ENCODE assay signal across 25 mouse cellular contexts in the genomic region with DNA sequence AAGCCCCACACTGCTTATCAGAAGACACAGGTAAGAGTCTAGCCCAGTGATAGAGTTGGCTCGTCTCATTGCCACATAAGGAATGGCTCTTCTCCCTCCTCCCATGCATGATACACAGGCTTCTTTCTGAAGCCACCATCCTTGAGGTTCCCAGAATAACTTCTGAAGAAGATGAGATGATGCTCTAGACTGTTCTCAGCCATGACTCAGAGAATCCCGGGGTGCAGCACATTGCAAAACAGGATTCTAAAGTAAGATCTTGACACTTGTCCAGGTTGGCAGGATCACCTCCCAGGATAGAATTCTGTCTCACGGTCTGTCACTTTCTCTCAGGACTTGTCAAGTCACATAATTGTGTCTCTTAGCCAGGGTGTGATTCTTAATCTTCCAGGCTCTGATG.
A peak's percentile ranks its signal among the peaks of the same experiment; 100 is the strongest.
DNase-seq lines count a peak whose midpoint lies in the region; ATAC-seq lines count a peak whose summit lies in the region.
"Had no signal": no experiment of that assay in that cellular context is flagged by ENCODE, and none has a peak within 500 bp of the region (broad histone marks: within the 10 kb centered on the region; RNA-seq: fewer than 3 reads in every experiment).

No protein-coding gene starts in this region.

- H3K9ac ChIP-seq in forebrain, embryonic 11.5 days (ENCODE audit: low read length): no peak overlapping the region
- H3K9ac ChIP-seq: forebrain, embryonic 15.5 days; heart, embryonic 12.5 days; hindbrain, embryonic 14.5 days; liver, embryonic 14.5 days had no signal

- no peak overlapping the region for H3K27ac ChIP-seq in forebrain, embryonic 11.5 days (ENCODE audit: low read depth, low read length)
- H3K27ac ChIP-seq: forebrain, embryonic 15.5 days; gastrocnemius, adult 2 months; hindbrain, embryonic 14.5 days; liver, embryonic 14.5 days had no signal

- no peak overlapping the region for H3K4me3 ChIP-seq in forebrain, embryonic 11.5 days (ENCODE audit: low read depth, low read length)
- H3K4me3 ChIP-seq: forebrain, embryonic 15.5 days; gastrocnemius, adult 2 months; heart, embryonic 12.5 days had no signal

- H3K4me1 ChIP-seq in forebrain, embryonic 11.5 days (replicated peaks; ENCODE audit: control insufficient read depth, insufficient read depth, low read length): no peaks in the 10 kb centered on the region
- H3K4me1 ChIP-seq: forebrain, embryonic 15.5 days; heart, embryonic 12.5 days had no signal

- intact Hi-C loops in left cerebral cortex, postnatal 4 days (cut with DNase I): no loop called here
- intact Hi-C loops in left cerebral cortex, postnatal 14 days (cut with DNase I): no loop called here

- no peaks in the 10 kb centered on the region for H3K9me3 ChIP-seq in forebrain, embryonic 11.5 days (ENCODE audit: control insufficient read depth, low read length)
- H3K9me3 ChIP-seq: forebrain, embryonic 15.5 days; heart, embryonic 12.5 days had no signal

- peak; percentile 7 to 34 for DNase-seq in left cerebral cortex, adult 18-20 months (ENCODE audit: low spot score in 2 of 2)
- no peak for DNase-seq in left cerebral cortex, postnatal 4 days
- DNase-seq in frontal cortex, postnatal 14 days (ENCODE audit: low spot score in 2 of 2): peak; percentile 4 to 6
- peak; percentile 5 to 41 for DNase-seq in left cerebral cortex, postnatal 14 days (ENCODE audit: low spot score in 2 of 2)
- peak; percentile 47 for DNase-seq in telencephalon, adult 2 months (ENCODE audit: low read depth, low spot score)
- DNase-seq in forebrain, embryonic 11.5 days (ENCODE audit: low spot score): no peak
- DNase-seq: adrenal gland, postnatal 25 days; B cell, adult 2 months; cerebellum, adult 8-10 months; cerebellum, postnatal 36 days; gastrocnemius, adult 2 months; gastrocnemius, postnatal 36 days; heart, adult 18-20 months; heart, postnatal 4 days; kidney, adult 11 months; kidney, postnatal 25 days; liver; lung, adult 2 months; lung, postnatal 10 days; midbrain, embryonic 14.5 days had no signal

- no peak for ATAC-seq in forebrain, embryonic 11.5 days (replicated peaks; ENCODE audit: low FRiP score)
- ATAC-seq: forebrain, embryonic 15.5 days; inflammation-experienced regulatory T-cells, adult 6 months had no signal

- H3K36me3 ChIP-seq in forebrain, embryonic 11.5 days (ENCODE audit: control insufficient read depth, insufficient read depth, low read length): no peaks in the 10 kb centered on the region
- H3K36me3 ChIP-seq: forebrain, embryonic 15.5 days; heart, embryonic 12.5 days had no signal

- 82% methylated on average over 3 of the region's 3 CpGs for WGBS in forebrain, embryonic 11.5 days

- no peak overlapping the region for H3K4me2 ChIP-seq in forebrain, embryonic 11.5 days (ENCODE audit: low read depth, low read length, severe bottlenecking)
- H3K4me2 ChIP-seq: forebrain, embryonic 15.5 days; heart, embryonic 12.5 days; hindbrain, embryonic 14.5 days had no signal

- H3K27me3 ChIP-seq in forebrain, embryonic 11.5 days (ENCODE audit: control insufficient read depth, insufficient read depth, low read length): peaks cover 5% of the 10 kb centered on the region; the same call in 1 of the 2 replicates
- H3K27me3 ChIP-seq: forebrain, embryonic 15.5 days had no signal

Comparison
In these comparisons a context has a peak if more than half of its experiments do, and no peak if none do; other contexts are left out.
1. DNase-seq: peak in left cerebral cortex, adult 18-20 months (2 of 2), frontal cortex, postnatal 14 days (2 of 2), left cerebral cortex, postnatal 14 days (2 of 2) and telencephalon, adult 2 months (single experiment); none in left cerebral cortex, postnatal 4 days (single experiment) and forebrain, embryonic 11.5 days (single experiment).